Mouse (Mus musculus): ENCODE results near the gene Fam219a. TPM values are rescaled to one million over a fixed set of nuclear protein-coding genes. Genes with fewer than 3 reads are reported as not detected.

Gene Fam219a
- polyA plus RNA-seq, 1 experiment from 2014 or later = 3.2 TPM

- WGBS = 57% methylated on average over 3 of the region's 3 CpGs
- H3K4me1 ChIP-seq (replicated peaks; ENCODE audit: control insufficient read depth, insufficient read depth, low read length) = 0 out of 2 replicates have a peak, but pooled peaks cover 3% of the 10 kb centered on the region
- no peak overlapping the region for H3K4me2 ChIP-seq (replicated peaks; ENCODE audit: low read depth)
- ATAC-seq = no peak
- no peaks in the 10 kb centered on the region for H3K36me3 ChIP-seq (ENCODE audit: control insufficient read depth, insufficient read depth)
- no peak overlapping the region for H3K4me3 ChIP-seq (ENCODE audit: low read depth, low read length)
- no peaks in the 10 kb centered on the region for H3K9me3 ChIP-seq (ENCODE audit: control insufficient read depth)
- no peak overlapping the region for H3K27ac ChIP-seq (ENCODE audit: low read depth, low read length)
- no peak overlapping the region for H3K9ac ChIP-seq (ENCODE audit: low read depth, low read length)
- no peak for TF ChIP-seq CTCF (IDR thresholded peaks at IDR 0.05; ENCODE audit: low read depth)
- H3K27me3 ChIP-seq (replicated peaks; ENCODE audit: control insufficient read depth, insufficient read depth, low read length) = no peaks in the 10 kb centered on the region
These were observed 12.2 kb downstream of the Fam219a start for GRCm38 (mm10) chr4:41557092-41557491.

DNA sequence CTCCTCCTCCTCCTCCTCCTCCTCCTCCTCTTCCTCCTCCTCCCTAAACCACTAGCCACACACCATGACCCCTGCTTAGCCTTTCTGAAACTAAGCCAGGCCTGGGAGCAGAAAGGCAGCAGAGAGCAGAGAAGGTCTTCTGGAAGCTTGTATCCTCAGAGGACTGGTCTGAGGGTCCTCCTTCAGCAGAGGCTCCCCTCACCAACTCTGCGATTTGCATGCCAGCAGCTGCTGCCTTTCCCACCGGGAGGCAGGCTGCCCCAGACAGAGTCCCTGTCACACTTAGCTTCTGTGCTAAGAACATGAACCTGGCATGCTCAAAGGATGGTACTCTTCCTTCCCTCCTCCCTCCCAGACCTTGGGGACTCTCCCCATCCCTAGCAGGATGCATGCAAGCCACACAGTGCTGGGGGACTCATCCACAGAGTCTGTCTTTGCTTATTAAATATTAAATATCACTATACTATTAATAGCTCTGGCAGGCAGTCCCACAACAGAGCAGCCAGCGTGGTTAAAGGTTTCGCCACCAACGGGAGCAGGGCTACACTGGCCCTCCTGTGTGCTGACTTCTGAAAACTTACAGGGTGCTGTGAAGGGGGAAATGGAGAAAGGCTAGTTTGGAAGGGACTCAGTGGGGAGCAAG, 12.9 kb downstream of the Fam219a start:
- Histone ChIP-seq H3K27me3 (replicated peaks; ENCODE audit: control insufficient read depth, insufficient read depth, low read length) (no peaks in the 10 kb centered on the region), H3K9ac (ENCODE audit: low read depth, low read length) (no peak overlapping the region), H3K9me3 (ENCODE audit: control insufficient read depth) (no peaks in the 10 kb centered on the region), H3K4me1 (replicated peaks; ENCODE audit: control insufficient read depth, insufficient read depth, low read length) (0 out of 2 replicates have a peak, but pooled peaks cover 3% of the 10 kb centered on the region), H3K36me3 (ENCODE audit: control insufficient read depth, insufficient read depth) (no peaks in the 10 kb centered on the region), H3K4me3 (ENCODE audit: low read depth, low read length) (no peak overlapping the region), H3K4me2 (replicated peaks; ENCODE audit: low read depth) (no peak overlapping the region), H3K27ac (ENCODE audit: low read depth, low read length) (no peak overlapping the region)
- WGBS = 56% methylated on average over 5 of the region's 5 CpGs
- no peak for TF ChIP-seq CTCF (IDR thresholded peaks at IDR 0.05; ENCODE audit: low read depth)
- no peak for ATAC-seq

DNA sequence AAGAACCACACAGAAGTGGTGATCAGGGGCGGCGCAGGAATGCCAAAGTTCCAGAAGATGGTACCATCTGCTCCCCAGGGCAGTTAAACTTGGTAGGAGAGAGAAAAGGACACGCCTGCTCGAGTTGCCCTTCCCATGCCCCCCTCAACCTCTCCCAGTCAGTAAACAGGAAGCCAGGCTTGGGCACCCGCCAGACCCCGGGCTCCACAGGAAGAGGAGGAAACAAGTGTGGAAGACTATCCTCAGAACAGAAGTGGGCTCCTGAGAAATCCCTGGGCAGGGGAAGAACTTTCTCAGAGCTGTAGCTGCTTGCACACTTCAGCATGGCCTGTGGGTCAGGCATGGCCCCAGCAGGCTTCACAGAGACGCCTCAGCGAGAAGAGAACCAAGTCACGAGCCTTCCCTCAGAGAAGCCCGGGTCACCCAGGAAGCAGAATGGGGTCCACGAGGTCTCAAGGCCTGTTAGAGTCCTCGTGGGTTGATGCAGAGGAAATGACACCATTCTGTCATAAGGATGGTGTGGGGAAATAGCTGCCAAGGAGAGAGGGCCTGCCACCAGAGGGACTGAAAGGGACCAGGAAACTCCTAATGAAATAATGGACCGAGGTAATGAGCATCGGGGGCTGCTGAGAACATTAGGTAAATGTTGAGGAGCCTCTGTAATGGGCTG, 14.2 kb downstream of the Fam219a start:
- H3K27ac ChIP-seq (ENCODE audit: low read depth, low read length) = no peak overlapping the region
- 60% methylated on average over 14 of the region's 14 CpGs for WGBS

GRCm38 (mm10) chr4:41553116-41553515, 16.2 kb downstream of the Fam219a start:
- Histone ChIP-seq H3K4me2 (replicated peaks; ENCODE audit: low read depth) (no peak overlapping the region), H3K36me3 (ENCODE audit: control insufficient read depth, insufficient read depth) (no peaks in the 10 kb centered on the region), H3K9ac (ENCODE audit: low read depth, low read length) (no peak overlapping the region), H3K27me3 (replicated peaks; ENCODE audit: control insufficient read depth, insufficient read depth, low read length) (no peaks in the 10 kb centered on the region), H3K9me3 (ENCODE audit: control insufficient read depth) (no peaks in the 10 kb centered on the region), H3K27ac (ENCODE audit: low read depth, low read length) (no peak overlapping the region), H3K4me3 (ENCODE audit: low read depth, low read length) (no peak overlapping the region), H3K4me1 (replicated peaks; ENCODE audit: control insufficient read depth, insufficient read depth, low read length) (0 out of 2 replicates have a peak, but pooled peaks cover 3% of the 10 kb centered on the region)
- no peak for TF ChIP-seq CTCF (IDR thresholded peaks at IDR 0.05; ENCODE audit: low read depth)
- ATAC-seq = no peak
- WGBS = 78% methylated on average over 11 of the region's 11 CpGs

More for the DNA sequence above, 14.2 kb downstream of the Fam219a start:
- no peak for TF ChIP-seq CTCF (IDR thresholded peaks at IDR 0.05; ENCODE audit: low read depth)
- Histone ChIP-seq H3K36me3 (ENCODE audit: control insufficient read depth, insufficient read depth) (no peaks in the 10 kb centered on the region), H3K9me3 (ENCODE audit: control insufficient read depth) (no peaks in the 10 kb centered on the region), H3K9ac (ENCODE audit: low read depth, low read length) (no peak overlapping the region), H3K4me2 (replicated peaks; ENCODE audit: low read depth) (no peak overlapping the region), H3K4me3 (ENCODE audit: low read depth, low read length) (no peak overlapping the region), H3K27me3 (replicated peaks; ENCODE audit: control insufficient read depth, insufficient read depth, low read length) (no peaks in the 10 kb centered on the region), H3K4me1 (replicated peaks; ENCODE audit: control insufficient read depth, insufficient read depth, low read length) (0 out of 2 replicates have a peak, but pooled peaks cover 3% of the 10 kb centered on the region)
- ATAC-seq = no peak

GRCm38 (mm10) chr4:41552529-41552928, 16.8 kb downstream of the Fam219a start:
- no peak overlapping the region for H3K27ac ChIP-seq (ENCODE audit: low read depth, low read length)
- H3K9me3 ChIP-seq (ENCODE audit: control insufficient read depth) = no peaks in the 10 kb centered on the region
- 0 out of 2 replicates have a peak, but pooled peaks cover 3% of the 10 kb centered on the region for H3K4me1 ChIP-seq (replicated peaks; ENCODE audit: control insufficient read depth, insufficient read depth, low read length)
- ATAC-seq = no peak
- 37% methylated on average over 6 of the region's 6 CpGs for WGBS
- TF ChIP-seq CTCF (IDR thresholded peaks at IDR 0.05; ENCODE audit: low read depth) = peak; percentile 76
- no peaks in the 10 kb centered on the region for H3K36me3 ChIP-seq (ENCODE audit: control insufficient read depth, insufficient read depth)
- no peak overlapping the region for H3K4me2 ChIP-seq (replicated peaks; ENCODE audit: low read depth)
- no peak overlapping the region for H3K9ac ChIP-seq (ENCODE audit: low read depth, low read length)
- no peaks in the 10 kb centered on the region for H3K27me3 ChIP-seq (replicated peaks; ENCODE audit: control insufficient read depth, insufficient read depth, low read length)
- H3K4me3 ChIP-seq (ENCODE audit: low read depth, low read length) = no peak overlapping the region

GRCm38 (mm10) chr4:41547086-41547485, 22.3 kb downstream of the Fam219a start:
- no peaks in the 10 kb centered on the region for H3K9me3 ChIP-seq (ENCODE audit: control insufficient read depth)
- no peak for TF ChIP-seq CTCF (IDR thresholded peaks at IDR 0.05; ENCODE audit: low read depth)
- H3K36me3 ChIP-seq (ENCODE audit: control insufficient read depth, insufficient read depth) = no peaks in the 10 kb centered on the region
- H3K4me1 ChIP-seq (replicated peaks; ENCODE audit: control insufficient read depth, insufficient read depth, low read length) = no peaks in the 10 kb centered on the region
- H3K9ac ChIP-seq (ENCODE audit: low read depth, low read length) = no peak overlapping the region
- H3K27ac ChIP-seq (ENCODE audit: low read depth, low read length) = no peak overlapping the region
- no peaks in the 10 kb centered on the region for H3K27me3 ChIP-seq (replicated peaks; ENCODE audit: control insufficient read depth, insufficient read depth, low read length)
- 84% methylated on average over 1 of the region's 1 CpGs for WGBS
- H3K4me3 ChIP-seq (ENCODE audit: low read depth, low read length) = no peak overlapping the region
- no peak overlapping the region for H3K4me2 ChIP-seq (replicated peaks; ENCODE audit: low read depth)
- no peak for ATAC-seq
